Mouse (Mus musculus): Measurements from ENCODE around the gene Nosip. TPM values are rescaled to one million over a fixed set of nuclear protein-coding genes. Genes with fewer than 3 reads are reported as not detected.
"Not testable (repeated sequence)": the region's sequence is repeated elsewhere in the genome, so short reads cannot be mapped to it uniquely, and the experiment has no call there.

The Nosip gene
- polyA plus RNA-seq, 1 experiment from 2014 or later: 63.0 TPM

DNA sequence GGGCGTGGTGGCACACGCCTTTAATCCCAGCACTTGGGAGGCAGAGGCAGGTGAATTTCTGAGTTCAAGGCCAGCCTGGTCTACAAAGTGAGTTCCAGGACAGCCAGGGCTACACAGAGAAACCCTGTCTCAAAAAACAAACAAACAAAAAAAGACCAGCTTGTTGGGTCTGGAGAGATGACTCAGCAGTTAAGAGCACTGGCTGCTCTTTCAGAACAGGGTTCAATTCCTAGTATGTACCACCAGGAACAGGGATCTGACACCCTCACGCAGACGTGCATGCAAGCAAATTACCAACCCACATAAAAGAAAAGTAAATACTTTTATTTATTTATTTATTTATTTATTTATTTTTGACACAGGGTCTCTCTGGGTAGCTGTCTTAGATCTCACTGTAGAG is 47.9 kb downstream of the Nosip start:
- not testable (repeated sequence) for H3K4me2 ChIP-seq; H3K27me3 ChIP-seq; H3K36me3 ChIP-seq; H3K9me3 ChIP-seq; H3K27ac ChIP-seq; H3K4me3 ChIP-seq; H3K9ac ChIP-seq; ATAC-seq (ENCODE audit: insufficient number of reproducible peaks, low FRiP score, low TSS enrichment, low read depth); H3K4me1 ChIP-seq
- 87% methylated on average over 4 of the region's 4 CpGs for WGBS

DNA sequence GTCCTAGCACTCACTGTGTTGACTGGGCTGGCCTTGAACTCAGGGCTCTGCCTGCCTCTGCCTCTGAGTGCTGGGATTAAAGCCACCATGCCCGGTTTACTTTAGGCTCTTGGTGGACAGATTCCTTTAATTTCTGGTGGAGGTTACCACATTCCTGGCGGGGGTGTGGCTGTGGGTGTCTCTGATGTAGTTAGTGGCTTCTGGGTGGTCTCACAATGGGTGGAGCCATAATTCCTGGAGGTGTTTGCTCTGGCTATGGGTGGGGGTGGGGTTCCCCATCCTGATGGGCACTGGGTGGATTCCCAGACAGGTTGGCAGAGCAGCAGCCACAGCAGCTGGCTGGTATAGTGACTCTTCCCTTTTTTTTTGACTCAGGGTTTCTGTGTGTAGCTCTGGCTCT is 49.7 kb downstream of the Nosip start:
- Histone ChIP-seq H3K9me3 (no peaks in the 10 kb centered on the region), H3K27ac (no peak overlapping the region), H3K4me2 (no peak overlapping the region), H3K27me3 (no peaks in the 10 kb centered on the region), H3K9ac (no peak overlapping the region), H3K36me3 (no peaks in the 10 kb centered on the region), H3K4me1 (no peaks in the 10 kb centered on the region), H3K4me3 (no peak overlapping the region)
- ATAC-seq (ENCODE audit: insufficient number of reproducible peaks, low FRiP score, low TSS enrichment, low read depth): no peak
- 34% methylated on average over 2 of the region's 2 CpGs for WGBS

DNA sequence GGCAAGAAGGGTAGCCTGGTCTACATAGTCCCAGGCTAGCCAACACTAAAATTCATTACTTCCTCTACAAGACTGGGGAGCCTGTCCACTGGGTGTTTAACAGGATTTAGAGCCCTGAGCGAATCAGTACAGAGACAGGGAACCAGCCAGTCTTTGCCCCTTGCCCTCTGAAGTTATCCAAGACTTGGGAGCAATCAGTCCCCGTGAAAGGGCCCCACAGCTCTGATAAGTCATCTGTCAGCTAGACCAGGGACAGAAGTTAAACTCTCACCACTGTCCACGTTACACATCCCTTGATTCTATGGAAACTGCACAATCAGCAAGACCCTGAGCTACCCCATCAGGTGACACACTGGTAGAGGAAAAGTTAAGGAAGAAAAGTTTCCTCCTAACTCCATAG is 50.3 kb downstream of the Nosip start:
- no peaks in the 10 kb centered on the region for H3K4me1 ChIP-seq
- 72% methylated on average over 3 of the region's 3 CpGs for WGBS
- no peak for ATAC-seq (ENCODE audit: insufficient number of reproducible peaks, low FRiP score, low TSS enrichment, low read depth)
- no peak overlapping the region for H3K27ac ChIP-seq
- H3K4me2 ChIP-seq: no peak overlapping the region
- H3K9me3 ChIP-seq: no peaks in the 10 kb centered on the region
- H3K4me3 ChIP-seq: no peak overlapping the region
- no peaks in the 10 kb centered on the region for H3K27me3 ChIP-seq
- H3K36me3 ChIP-seq: no peaks in the 10 kb centered on the region
- H3K9ac ChIP-seq: no peak overlapping the region

DNA sequence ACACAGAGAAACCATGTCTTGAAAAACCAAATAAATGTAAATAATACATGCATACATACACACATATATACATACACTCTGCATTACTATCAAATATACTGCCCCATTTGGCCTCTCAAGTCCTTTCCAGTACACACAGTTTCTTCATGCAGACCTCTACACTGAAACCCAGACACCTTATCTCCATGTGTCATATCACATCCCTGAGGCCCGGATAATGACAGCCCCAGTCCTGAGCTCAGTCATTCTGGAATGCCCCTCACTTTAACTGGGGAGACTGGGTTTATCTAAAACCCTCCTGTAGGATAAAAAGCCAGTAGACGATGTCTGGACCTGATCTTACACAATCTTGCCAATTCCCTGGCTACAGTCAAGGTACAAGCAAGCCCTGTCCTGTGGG is 51.2 kb downstream of the Nosip start:
- Histone ChIP-seq H3K4me3 (no peak overlapping the region), H3K4me2 (no peak overlapping the region), H3K36me3 (no peaks in the 10 kb centered on the region), H3K9ac (no peak overlapping the region), H3K9me3 (no peaks in the 10 kb centered on the region), H3K27me3 (no peaks in the 10 kb centered on the region), H3K27ac (no peak overlapping the region), H3K4me1 (no peaks in the 10 kb centered on the region)
- ATAC-seq (ENCODE audit: insufficient number of reproducible peaks, low FRiP score, low TSS enrichment, low read depth): no peak
- 74% methylated on average over 2 of the region's 2 CpGs for WGBS

DNA sequence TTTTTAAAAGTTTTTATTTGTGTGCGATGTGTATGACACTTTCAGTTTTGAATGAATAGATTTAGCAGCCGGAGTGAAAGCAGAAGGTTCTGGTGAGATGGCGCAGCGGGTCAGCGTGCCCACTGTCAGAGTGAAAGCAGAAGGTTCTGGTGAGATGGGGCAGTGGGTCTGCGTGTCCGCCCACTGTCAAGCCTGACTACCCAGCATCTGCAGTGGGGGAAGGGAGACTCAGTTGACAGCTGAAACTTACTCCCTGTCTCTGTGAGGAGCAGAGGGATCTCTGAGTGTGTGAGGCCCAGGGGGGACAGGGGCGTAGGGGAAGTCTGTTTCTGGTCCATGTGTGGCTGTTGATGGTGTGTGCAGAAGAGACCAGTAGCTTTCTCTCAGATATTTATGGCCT is 55.3 kb downstream of the Nosip start:
- WGBS: 83% methylated on average over 8 of the region's 8 CpGs
- Histone ChIP-seq H3K9ac (no peak overlapping the region), H3K4me2 (no peak overlapping the region), H3K27ac (no peak overlapping the region), H3K36me3 (peaks cover 36% of the 10 kb centered on the region), H3K4me1 (peaks cover 15% of the 10 kb centered on the region), H3K9me3 (no peaks in the 10 kb centered on the region), H3K4me3 (no peak overlapping the region), H3K27me3 (no peaks in the 10 kb centered on the region)
- no peak for ATAC-seq (ENCODE audit: insufficient number of reproducible peaks, low FRiP score, low TSS enrichment, low read depth)

DNA sequence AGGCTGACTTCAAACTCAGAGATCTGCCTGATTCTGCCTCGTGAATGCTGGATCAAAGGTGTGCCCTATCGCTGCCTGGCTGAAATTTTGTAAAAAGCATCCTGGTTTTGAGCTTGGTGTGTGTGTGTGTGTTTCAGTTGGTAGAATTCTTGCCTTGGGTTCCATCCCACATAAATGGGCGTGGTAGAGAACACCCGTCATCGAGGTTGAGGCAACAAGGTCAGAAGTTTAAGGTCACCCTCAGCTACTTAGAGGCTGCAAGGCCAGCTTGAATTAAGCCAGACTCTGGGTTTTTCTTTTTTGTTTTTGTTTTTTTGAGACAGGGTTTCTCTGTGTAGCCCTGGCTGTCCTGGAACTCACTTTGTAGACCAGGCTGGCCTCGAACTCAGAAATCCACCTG is 56.1 kb downstream of the Nosip start:
- H3K4me1 ChIP-seq: peaks cover 23% of the 10 kb centered on the region
- no peak overlapping the region for H3K4me2 ChIP-seq
- H3K27me3 ChIP-seq: no peaks in the 10 kb centered on the region
- H3K9ac ChIP-seq: no peak overlapping the region
- no peak for ATAC-seq (ENCODE audit: insufficient number of reproducible peaks, low FRiP score, low TSS enrichment, low read depth)
- H3K27ac ChIP-seq: no peak overlapping the region
- H3K9me3 ChIP-seq: no peaks in the 10 kb centered on the region
- H3K4me3 ChIP-seq: no peak overlapping the region
- H3K36me3 ChIP-seq: peaks cover 43% of the 10 kb centered on the region
- 84% methylated on average over 6 of the region's 6 CpGs for WGBS

DNA sequence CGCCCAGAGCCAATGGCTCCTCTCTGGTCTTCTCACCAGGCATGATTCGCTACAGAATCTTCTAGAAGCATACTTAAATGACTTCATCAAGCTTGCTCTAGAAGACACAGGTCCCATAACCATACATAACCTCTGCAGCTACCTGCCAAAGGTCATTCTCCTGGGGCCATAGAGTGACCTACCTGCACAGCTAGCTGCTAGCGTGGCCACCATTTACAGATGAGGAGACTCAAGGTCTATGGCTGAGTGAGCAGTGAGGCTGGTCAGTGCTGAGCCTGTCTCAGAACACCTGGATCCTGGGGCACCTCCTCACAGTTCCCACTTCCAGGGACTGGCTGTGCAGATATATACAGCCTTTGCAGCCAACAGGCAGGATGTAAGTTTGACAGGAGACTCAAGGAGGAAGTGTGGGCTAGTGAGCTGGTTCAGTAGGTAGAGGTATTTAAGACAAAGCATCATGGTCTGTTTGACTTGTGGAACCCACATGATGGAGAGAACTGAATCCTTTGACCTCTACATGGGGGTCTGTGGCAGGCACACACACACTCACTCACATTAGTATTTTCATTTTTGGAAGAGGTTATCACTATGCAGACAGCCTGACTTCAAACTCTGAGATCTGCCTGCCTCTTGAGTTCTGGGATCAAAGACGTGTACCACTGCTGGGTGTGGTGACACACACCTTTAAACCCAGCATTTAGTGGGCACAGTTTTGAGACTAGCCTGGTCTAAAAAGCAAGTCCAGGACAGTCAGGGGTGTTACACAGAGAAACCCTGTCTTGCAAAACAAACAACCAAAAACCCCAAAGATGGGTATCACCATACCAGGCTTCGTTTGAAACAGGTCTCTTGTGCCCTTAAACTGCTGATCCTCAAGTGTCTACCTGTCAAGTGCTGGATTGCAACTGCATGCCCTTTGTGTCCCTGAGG is 57.8 kb downstream of the Nosip start:
- Histone ChIP-seq H3K4me2 (no peak overlapping the region), H3K36me3 (peaks cover 44% of the 10 kb centered on the region), H3K9ac (no peak overlapping the region), H3K9me3 (no peaks in the 10 kb centered on the region), H3K27ac (peak overlapping the region; percentile 35; the same call in 1 of the 2 replicates), H3K4me1 (peaks cover 29% of the 10 kb centered on the region), H3K4me3 (no peak overlapping the region), H3K27me3 (no peaks in the 10 kb centered on the region)
- no peak for ATAC-seq (ENCODE audit: insufficient number of reproducible peaks, low FRiP score, low TSS enrichment, low read depth)
- WGBS: 76% methylated on average over 5 of the region's 5 CpGs

DNA sequence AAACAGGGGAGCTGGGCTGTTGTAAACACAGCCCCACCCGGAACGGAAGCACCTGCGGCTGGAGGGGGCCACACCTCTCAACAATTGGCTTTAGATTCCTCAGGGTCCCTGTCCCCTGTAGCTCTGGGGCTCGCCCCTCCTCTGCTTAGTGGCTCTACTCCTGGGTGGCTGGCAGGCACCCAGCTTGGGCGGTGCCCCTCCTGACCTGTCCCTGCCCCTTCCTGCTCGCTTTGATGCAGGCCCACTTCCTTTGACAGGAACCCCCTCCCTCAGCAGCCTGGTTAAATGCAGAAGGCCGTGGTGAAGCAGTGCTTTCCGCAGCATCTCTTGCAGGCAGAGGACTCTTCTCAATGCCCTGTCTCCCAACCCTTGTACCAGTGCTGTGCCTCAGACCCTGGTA is 59.2 kb downstream of the Nosip start:
- Histone ChIP-seq H3K4me2 (no peak overlapping the region), H3K27me3 (no peaks in the 10 kb centered on the region), H3K9me3 (no peaks in the 10 kb centered on the region), H3K4me1 (peaks cover 43% of the 10 kb centered on the region), H3K36me3 (peaks cover 58% of the 10 kb centered on the region), H3K9ac (0 out of 2 replicates have a peak overlapping the region, but pooled peaks have one; percentile 21), H3K27ac (no peak overlapping the region; the same call in 1 of the 2 replicates), H3K4me3 (no peak overlapping the region)
- no peak for ATAC-seq (ENCODE audit: insufficient number of reproducible peaks, low FRiP score, low TSS enrichment, low read depth)
- 54% methylated on average over 8 of the region's 8 CpGs for WGBS

DNA sequence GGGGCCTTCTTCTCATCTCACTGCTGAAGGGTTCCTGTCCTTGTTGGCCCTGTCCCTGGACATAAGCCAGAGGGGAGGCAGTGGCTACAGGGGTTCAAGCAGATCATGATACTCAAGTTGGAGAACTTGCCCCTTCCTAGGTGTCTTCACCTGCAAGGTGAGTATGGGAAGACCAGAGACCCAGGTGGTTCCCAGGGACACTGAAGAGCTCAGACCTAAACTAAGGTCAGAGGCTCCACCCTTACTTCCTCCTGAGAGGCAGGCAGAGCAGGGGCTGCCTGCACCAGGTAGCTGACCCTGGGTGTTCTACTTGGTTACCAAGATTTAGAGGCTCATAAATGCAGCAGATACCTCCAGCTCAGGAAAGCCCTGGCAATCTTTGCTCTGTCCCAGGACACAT is 59.7 kb downstream of the Nosip start:
- Histone ChIP-seq H3K4me1 (peaks cover 48% of the 10 kb centered on the region), H3K27ac (no peak overlapping the region; the same call in 1 of the 2 replicates), H3K4me2 (no peak overlapping the region), H3K27me3 (no peaks in the 10 kb centered on the region), H3K9me3 (no peaks in the 10 kb centered on the region), H3K4me3 (no peak overlapping the region), H3K9ac (peak overlapping the region; percentile 21; the same call in 1 of the 2 replicates), H3K36me3 (peaks cover 63% of the 10 kb centered on the region)
- ATAC-seq (ENCODE audit: insufficient number of reproducible peaks, low FRiP score, low TSS enrichment, low read depth): no peak

DNA sequence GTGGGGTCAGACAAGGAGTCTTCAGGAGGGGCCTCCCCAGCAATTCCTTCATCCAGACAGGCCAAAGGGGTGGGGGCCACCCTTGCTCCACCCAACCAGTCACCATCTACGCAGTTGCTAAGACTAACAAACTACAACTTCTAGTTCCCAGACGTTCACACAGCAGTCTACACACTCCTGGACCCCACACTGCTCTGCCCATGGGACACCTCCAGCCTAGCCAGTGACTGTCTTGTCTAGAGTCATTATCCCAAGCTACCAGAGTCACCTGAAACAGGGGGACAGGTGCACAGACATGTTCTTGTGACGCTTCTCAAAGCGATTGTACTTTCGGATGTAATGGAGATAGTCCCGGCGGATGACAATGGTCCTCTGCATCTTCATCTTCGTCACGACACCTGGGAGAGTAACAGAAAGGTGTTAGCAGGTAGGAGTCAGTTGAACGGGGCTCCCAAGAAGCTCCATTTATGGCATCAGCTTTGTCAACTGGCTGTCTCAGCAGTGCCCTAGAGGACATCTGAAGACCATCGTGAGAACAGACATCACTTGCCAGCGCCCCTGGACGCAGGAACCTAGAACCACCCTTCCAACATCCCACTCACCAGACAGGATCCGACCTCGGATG is 60.4 kb downstream of the Nosip start:
- H3K4me2 ChIP-seq: peak overlapping the region; percentile 67
- H3K9ac ChIP-seq: peak overlapping the region; percentile 95; the same call in 1 of the 2 replicates
- H3K36me3 ChIP-seq: peaks cover 69% of the 10 kb centered on the region
- H3K4me3 ChIP-seq: peak overlapping the region; percentile 89
- no peaks in the 10 kb centered on the region for H3K9me3 ChIP-seq
- H3K4me1 ChIP-seq: peaks cover 54% of the 10 kb centered on the region
- 78% methylated on average over 15 of the region's 15 CpGs for WGBS
- ATAC-seq (ENCODE audit: insufficient number of reproducible peaks, low FRiP score, low TSS enrichment, low read depth): no peak
- H3K27ac ChIP-seq: peak overlapping the region; percentile 89
- no peaks in the 10 kb centered on the region for H3K27me3 ChIP-seq

DNA sequence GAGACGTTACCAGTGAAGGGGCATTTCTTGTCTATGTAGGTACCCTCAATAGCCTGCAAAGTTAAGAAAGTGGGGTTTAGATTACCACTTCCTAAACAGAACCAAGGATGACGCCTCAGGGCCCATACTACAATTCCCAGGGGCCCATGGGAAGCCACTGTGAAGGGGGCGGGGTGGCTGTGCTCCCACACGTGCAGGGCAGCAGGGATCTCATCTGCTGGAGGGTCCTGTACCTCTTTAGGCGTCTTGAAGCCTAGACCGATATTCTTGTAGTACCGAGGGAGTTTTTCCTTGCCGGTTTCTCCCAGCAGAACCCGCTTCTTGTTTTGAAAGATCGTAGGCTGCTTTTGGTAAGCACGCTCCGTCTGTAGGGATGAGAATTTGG is 60.9 kb downstream of the Nosip start:
- Histone ChIP-seq H3K4me2 (peak overlapping the region; percentile 67), H3K4me1 (peaks cover 54% of the 10 kb centered on the region), H3K36me3 (peaks cover 69% of the 10 kb centered on the region), H3K9me3 (no peaks in the 10 kb centered on the region), H3K9ac (peak overlapping the region; percentile 95), H3K27me3 (no peaks in the 10 kb centered on the region), H3K4me3 (peak overlapping the region; percentile 89), H3K27ac (peak overlapping the region; percentile 89)
- 15% methylated on average over 12 of the region's 12 CpGs for WGBS
- ATAC-seq (ENCODE audit: insufficient number of reproducible peaks, low FRiP score, low TSS enrichment, low read depth): no peak

Measured in limb, embryonic 15.5 days (tissue).